Mouse (Mus musculus) kidney, postnatal 4 days (tissue): ENCODE measurements around the gene Gm44503.

Experiments
- DNase-seq, 2 experiments: peaks; one replicate each; pipeline ENCODE4 v3.0.0; 2021; ENCODE audit warnings: mixed read lengths in 2 of 2

Gm44503 gene

DNA sequence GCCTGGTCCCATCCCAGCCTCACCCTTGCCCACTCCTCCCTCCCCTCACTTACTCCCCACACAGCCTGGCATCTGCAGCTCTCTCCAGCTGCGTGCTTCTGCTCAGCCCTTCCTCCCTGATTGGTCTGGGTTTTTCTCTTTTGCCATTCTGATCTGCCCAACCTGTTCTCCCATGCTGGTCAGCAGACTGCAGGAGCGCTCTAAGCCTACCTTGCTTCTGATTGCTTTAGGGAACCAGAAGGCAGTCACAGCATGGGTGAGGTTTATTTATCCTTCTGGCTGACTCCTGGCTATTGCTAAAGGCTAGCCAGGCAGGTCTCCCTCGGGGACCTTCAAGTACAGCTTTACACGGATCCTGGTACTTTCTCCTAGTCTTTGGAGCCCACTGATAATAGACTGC, 72.8 kb downstream of the Gm44503 start:
- DNase-seq: no peak

DNA sequence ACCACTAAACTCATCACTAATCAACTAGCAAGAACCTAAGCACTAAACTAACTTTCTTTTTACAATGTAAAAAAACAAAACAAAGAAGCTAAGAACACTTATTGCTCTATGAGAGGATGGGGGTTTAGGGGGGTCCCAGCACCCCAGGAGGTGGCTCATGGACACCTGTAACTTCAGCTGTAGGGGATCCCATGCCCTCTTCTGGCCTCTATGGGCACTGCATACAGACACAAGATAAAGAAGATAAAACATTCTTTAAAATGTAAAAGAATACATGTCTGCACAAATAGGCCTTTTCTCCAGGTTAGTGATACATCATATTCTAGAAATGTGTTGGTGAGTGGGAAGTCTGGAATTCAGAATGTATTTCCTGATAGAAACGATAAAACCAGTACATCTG, 74.8 kb downstream of the Gm44503 start:
- DNase-seq: no peak

DNA sequence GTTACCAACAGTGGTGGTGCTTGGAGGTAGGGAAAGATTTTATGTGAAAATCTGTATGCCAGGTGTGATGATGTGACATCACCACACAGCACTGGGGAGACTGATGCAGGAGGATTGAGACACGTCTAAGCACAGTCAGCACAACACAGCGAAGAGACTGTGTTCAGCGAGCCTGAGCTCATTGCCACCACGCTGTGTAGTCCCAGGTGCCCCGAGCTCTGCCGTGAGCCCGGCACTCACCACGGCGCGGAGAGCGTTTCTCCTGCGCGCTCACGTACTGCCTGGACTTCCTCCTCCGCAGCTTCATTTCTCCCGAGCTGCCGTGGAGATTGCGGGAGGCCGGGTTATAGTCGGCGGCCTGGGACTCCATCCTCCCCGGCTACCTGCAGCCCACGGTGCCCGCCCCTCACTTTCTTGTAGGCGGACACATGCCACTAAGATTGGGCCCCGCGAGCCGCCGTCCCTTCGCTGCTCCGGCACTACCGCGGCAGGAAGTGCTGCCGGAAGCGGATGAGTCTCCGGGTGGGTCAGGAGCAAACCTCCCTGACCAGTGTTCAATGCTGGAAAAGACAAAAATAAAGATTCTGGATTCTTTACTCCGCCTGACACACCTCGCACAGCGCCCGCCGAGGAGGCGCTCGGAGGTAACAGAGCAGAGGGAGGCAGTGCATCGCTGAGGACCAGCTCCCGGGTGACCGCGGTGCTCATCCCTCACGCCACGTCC, 80.7 kb downstream of the Gm44503 start:
- DNase-seq: peak; percentile 96 to 97

DNA sequence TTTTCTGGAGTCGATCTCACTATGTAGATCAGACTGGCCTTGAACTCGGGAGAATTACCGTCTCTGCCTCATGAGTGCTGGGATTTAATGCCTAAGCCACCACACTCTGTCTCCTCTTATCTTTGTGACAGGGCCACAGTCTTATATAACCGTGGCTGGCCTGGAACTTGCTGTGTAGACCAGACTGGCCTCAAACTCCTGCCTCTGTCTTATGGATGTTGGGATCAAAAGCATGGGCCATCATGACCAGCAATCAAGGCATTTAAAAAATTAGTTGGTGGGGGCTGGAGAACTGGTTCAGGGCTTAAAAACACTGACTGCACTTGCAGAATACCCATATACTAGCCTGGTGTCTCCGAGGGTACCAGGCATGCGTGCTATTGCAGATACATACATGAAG, 81.4 kb downstream of the Gm44503 start, which contains the start of gene Pigb:
Pigb (minus strand) TSS at position 299 of the 400 bp plus-strand sequence.
- no peak for DNase-seq

DNA sequence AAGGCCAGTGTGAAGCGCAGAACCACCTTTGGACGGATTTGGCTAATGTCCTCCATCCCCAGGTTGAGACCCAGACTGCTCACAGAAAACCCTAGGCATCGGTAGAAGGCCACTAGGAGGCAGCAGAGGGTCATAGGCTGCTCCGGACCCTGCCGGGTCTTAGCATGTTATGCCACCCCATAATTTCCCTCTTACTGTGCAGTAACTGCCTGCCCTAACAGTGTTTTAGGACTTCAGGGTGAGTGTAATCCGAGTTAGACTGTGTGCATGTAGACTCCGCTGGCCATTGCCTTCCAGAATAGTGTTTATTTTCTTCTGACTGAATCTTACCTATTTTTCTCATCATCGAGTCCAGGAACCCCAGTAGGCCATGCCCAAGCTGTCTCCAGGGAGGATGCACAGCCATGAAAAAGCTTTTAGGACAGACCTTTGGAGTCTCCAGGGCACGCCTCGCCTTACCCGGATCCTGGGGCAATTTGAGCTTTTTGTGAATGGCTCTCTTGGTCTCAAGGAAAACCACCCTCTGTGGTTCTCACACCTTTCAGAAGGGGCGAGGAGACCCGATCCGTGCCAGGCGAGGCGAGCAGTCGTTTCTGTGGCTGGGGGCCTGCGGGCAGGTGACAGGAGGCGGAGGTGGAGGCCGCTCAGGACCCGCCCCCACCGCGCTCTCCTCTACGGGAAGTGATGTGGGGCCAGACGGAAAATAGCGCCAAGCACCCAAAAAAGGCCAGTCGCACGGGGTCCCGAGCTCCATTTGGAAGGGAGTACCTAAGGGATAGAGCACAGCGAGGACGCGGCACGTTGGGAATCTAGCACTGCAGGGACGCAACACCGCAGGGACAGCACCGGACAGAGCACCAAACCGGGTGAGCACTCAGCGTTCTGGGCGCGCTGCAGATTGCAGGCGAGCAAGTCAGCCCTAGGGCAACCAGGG, 85.8 kb downstream of the Gm44503 start, which contains the start of gene Rab27a:
Rab27a (plus strand) TSS at position 709 of the 934 bp plus-strand sequence.
- peak; percentile 89 to 92 for DNase-seq

DNA sequence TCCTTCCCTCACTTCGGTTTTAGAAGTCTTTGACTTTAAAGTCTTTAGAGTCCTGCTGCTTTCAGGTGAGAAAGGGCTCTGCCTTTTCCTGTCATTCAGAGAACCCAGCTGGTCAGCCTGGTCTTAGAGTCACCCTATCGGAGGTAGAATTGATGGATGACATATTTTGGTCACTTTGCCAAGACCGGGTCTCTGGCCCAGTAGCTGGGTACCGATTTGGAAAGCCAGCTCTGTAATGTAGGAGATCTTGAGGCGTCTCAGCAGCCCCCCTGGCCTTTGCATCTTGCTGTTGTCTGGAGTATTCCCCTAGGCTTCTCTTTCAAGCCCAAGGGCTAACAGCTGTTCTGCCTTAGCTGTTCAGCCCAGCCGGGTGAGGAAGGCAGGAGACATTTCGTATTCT, 86.6 kb downstream of the Gm44503 start:
- peak; percentile 18 to 29 for DNase-seq

DNA sequence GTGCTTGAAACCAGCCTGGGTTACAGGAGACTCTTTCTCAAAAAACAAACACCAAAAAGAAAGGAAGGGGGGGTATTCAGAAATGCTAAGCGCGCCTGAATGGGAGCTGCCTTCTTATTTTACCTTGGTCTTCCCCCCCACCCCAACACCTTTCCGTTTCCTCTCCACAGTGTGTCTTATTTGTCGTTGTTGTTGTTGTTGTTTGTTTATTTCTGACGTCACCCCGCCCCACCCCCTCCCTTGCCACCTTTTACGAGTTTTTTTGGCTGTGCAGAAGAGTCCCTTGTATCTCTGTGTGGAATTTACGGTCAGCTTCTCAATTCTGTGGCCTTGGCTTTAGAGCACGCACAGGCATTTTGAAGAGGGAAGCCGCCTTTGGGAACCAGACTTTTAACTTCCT, 87.1 kb downstream of the Gm44503 start:
- no peak for DNase-seq

DNA sequence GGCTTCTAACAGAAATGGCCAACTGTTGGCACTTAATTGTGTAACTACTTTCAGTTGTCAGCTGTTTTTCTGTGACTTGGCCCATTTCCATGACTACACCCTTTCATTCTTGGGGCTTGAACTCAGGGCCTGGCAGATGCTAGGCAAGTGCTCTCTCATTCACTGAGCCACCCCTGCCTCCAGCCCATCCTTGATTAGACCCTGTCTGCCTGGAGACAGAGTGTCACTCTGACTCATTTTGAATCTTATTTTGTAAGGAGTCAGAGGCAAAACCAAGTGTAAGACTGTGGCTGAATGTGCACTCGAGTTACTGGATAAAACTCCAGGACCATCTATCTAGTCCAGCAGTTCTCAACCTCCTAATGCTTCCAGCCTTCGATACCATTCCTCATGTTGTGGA, 89.3 kb downstream of the Gm44503 start:
- no peak for DNase-seq

DNA sequence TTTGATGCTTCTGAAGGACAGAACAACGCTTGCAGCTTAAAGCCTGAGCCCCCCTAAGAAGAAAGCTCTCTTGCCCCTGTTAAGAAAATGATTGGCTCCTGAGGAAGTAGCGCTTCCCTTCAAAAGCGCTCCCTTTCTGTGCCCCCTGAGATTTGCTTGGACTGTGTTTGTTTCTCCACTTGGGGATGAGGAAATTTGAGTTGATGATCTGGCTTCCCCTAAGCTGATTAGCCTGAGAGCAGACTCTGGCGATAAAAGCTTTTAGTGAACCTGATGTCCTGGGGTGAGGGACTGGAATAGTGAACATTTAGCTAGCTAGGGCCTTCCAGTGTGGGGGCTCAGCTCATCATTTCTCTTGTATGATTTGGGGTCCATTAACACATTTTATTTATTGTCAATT, 90.3 kb downstream of the Gm44503 start:
- DNase-seq: no peak

DNA sequence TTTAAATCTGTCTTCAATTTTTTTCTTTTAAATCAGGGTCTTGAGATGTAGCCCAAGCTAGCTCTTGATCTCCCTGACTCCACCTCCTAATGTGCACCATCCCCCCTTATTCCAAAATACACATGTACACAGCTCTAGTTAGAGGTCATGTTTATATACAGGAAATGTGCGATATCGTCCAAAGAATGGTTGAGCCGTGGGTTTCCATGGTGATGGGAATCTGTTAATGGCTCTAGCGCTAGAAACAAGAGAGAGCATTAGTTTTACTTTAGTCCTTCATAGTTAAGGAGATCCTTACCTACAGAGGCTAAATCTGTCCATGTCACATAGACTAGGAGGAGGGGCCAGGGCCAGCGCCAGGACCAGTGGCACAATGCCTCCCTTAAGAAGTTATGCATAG, 91.2 kb downstream of the Gm44503 start:
- no peak for DNase-seq

DNA sequence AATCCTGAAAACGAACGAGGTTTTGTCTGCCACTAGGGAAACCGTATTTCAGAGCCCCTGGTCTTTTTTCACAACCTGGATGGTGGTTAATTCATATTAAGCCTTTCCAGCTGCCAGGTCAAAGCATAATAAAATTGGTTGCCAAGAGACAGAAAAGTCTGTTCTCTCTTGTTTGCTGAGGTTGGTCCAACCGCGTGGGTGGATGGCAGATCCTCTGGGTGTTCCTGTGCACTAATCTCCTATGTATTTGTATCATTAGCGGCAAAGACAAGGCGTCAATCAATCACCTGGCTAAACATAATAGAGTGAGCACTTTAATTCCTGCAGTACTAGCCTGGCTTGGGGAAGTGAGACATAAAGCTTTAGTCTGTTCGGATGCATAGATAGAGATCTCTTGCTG, 92.0 kb downstream of the Gm44503 start:
- no peak for DNase-seq

DNA sequence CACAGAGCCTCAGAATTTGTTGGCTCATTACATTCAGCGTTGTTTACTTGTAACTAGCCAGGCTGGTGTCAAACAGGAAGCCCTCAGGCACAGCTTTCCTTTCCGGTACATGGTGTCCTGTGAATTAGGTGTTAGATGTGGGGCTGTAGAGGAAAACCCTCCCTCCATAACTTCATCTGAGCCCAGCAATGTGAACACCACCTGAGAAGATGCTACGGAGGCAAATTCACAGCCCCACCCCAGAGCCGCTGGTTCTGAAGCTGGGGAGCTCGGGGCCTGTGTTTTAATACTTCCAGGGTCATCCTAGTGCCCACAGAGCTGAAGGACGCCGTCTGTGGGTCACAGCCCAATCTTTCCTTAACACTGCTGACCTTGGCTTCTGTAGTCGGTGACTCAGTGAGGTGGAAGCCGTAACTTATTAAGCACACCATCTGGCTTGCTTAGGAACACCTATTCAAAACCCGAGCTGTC, 96.8 kb downstream of the Gm44503 start:
- DNase-seq: no peak

DNA sequence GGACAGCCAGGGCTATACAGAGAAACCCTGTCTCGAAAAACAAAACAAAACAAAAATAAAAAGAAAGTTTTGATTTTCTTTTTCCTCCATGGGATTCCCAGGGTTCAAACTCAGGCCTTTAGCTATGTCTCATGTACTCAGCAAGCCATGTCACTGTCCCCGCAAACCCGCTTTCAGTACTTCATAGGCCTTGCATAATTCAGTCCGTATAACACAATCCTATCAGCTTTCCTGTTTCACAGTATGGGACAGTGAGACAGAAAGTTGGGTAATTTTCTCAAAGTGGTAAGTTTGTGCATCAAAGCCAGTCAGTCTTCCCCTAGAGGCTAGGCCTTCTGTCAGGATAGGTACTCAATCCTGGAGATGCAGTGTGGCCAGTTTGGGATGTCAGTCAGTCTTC, 100.6 kb downstream of the Gm44503 start:
- no peak for DNase-seq

DNA sequence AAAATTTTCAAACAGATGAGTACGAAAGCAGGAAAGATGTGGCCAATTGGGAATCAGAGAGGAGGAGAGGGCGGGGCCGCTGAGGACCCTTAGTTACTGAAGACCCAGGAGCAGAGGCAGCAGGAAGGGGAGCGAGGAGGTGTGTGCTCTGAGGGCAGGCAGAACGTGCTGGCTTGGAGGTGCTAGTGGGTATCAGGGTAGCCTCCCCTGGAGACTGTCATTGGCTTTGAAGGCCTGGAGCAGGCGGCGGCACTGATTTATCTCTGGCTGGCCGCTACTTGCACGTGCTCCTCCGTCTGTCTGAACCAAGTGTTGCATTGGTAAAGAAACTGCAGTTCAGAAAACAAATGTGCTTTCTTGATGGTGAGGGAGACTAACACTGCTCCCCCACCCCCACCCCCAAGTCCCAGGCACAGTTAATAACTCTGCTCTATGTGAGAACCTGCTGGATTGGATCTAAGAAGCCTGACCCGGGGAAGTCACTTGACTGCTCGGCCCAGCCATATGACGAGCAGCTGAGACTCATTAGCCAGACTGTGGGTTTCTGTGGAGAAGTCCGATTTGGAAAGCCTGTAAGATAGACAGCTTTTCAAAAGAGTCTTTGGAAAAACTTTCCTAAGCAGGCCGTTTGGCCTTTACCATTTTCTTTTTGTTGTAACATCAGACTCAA, 105.1 kb downstream of the Gm44503 start:
- DNase-seq: peak; percentile 37 to 59
